Mouse (Mus musculus): ENCODE measurements at regions not wholly inside any gene's neighbourhood (a gene's known extent, or its start where the extent isn't known, plus 50 kb on each side); places are given as distances from the start of the nearest gene placed in this dataset.

DNA sequence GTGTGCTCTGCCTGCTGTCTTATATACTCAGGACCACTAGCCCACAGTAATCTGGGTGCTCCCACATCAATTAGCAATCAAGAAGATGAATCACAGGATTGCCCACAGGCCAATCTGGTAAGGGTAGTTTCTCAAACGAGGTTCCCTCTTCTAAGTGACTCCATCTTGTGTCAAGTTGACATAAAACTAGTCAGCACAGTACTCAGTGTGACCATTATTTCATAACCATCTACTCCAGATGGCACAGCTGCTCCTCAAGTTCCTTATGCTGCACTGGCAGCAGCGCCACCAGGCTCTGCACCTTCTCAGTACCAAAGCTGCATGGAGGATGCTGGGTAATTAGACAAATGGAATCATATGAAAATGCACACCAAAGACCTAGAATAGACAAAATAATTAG, 175.6 kb upstream of the B3galt2 start:
- in situ Hi-C loops (cut with MboI, MseI), result no loop called here

GRCm38 (mm10) chr1:143466092-143466491, 174.4 kb upstream of the B3galt2 start:
- in situ Hi-C loops (cut with MboI, MseI), result no loop called here

DNA sequence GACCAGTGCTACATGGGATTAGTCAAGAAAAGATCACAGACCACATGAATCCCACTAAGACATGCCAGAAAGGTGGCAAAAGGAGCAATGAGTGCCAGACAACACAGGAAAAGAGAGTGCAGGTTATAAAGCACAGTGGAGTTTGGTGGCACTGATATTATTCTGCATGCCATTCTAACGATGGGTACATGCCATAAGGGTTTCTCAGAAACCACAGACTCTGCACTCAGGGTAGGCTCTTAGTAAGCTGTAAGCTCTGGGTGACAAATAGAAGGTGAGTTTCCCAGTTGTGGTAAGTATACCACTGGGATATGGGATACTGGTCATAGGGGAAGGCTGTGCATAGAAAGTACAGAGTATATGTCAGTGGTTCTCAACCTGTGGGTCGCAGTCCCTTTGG, 165.1 kb upstream of the B3galt2 start:
- in situ Hi-C loops (cut with MboI, MseI), result loop anchor here (10.0 kb wide), 1 partner anchor 1541 kb away; no protein-coding TSS in a partner anchor

- in situ Hi-C loops (cut with MboI, MseI), result no loop called here
Observed at GRCm38 (mm10) chr1:143483345-143483744, 157.1 kb upstream of the B3galt2 start.

DNA sequence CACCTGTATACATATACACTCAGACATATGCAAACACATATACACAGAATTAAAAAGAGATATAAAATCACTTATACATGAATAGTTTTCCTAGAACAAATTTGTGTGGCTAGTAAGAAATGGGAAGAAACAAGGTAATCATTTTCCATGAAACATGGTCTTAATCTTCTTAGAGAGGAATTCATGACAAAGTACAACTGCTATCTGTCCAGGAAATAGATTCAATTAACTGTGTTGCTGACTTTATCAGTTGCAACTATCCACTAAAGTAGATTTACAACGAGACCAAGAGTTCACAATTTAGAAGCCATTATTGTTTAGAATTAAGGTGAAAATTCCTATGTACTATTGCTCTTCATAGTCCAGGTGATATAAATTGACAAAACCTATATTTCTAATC, 155.5 kb upstream of the B3galt2 start:
- in situ Hi-C loops (cut with MboI, MseI), result no loop called here

GRCm38 (mm10) chr1:143497092-143497491, 143.4 kb upstream of the B3galt2 start:
- in situ Hi-C loops (cut with MboI, MseI), result no loop called here

DNA sequence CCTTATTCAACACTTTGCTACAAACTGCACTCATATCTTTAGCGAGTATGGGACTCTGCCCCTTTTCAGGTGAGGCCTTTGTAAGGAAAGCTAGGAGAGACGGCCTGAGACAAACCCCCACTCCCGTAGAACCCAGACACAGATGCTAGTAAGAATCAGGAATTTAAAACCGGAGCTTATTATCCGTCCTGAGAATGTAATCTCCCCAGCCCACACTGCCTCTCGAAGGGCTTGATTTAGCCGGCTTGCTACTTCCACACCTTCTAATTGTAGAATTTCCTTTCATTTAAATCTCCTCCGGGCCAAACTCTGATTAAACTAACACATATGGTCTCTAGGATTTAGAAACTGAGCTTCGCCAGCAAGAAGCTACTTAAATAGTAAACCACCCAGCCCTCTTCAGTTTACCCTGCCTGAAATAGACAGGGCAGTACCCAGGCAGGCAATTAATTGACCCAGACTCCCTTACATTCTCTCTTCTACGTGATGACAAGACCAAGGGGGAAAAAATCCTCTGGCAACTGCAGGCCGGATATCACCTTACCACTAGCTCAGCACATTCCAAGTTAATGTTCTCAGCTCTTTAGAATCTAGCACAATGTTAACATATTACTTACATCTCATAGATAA, 136.9 kb upstream of the B3galt2 start:
- in situ Hi-C loops (cut with MboI, MseI), result no loop called here

DNA sequence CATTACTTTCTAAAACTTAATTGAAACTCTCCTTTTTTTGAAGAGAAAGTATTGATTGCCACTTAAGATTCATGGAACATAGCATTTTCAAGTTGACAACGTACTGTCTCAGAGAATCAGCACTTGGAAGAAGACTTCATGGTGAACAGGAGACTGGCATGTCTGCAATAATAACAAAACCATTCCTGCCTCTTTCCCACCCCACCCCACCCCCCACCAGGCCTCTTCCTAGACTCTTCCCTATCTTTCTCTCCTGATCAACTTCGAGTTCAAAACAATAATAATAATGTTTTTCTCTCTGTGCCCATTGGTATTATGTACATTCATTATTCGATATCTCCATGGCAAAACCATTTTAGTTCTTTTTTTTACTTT, 136.4 kb upstream of the B3galt2 start:
- in situ Hi-C loops (cut with MboI, MseI), result no loop called here

DNA sequence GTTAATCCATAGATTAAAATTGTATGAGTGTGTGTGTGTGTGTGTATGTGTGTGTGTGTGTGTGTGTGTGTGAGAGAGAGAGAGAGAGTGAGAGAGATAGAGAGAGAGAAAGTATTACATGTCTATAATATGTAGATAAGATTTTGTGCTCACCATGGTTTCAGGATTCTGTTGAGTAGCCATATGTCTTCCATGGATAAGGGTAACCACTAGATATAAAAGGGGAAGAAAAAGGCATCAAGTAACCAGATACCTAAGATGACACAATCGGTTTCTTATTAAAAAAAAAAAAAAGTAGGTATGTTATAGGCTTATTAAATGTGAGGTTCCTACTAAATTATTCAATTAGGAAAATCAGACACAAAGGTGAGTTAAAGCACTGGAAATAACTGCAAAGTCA, 135.1 kb upstream of the B3galt2 start:
- in situ Hi-C loops (cut with MboI, MseI), result no loop called here

- in situ Hi-C loops (cut with MboI, MseI), result no loop called here
Observed at GRCm38 (mm10) chr1:143523831-143524521, 116.5 kb upstream of the B3galt2 start.

DNA sequence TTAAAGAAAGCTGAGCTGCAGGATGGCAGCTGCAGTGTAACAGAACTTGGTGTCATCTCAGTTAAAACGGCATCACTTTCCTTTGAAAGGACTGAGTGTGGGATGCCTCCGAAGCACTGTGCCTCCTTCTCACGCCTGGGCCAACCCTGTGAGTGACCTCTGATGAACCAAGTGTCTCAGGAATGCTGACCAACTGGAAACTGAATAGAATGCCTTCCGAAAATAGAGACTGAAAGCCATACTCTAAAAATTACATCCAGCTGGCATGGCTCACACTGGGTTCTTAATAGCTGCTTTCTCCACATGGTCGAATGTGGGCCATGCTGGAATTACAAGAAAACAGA, 116.0 kb upstream of the B3galt2 start:
- in situ Hi-C loops (cut with MboI, MseI), result no loop called here

- in situ Hi-C loops (cut with MboI, MseI), result no loop called here
Observed at GRCm38 (mm10) chr1:143540223-143540622, 100.2 kb upstream of the B3galt2 start.

- in situ Hi-C loops (cut with MboI, MseI), result no loop called here
Observed at GRCm38 (mm10) chr1:143540701-143541100, 99.8 kb upstream of the B3galt2 start.
